Mouse (Mus musculus) kidney, postnatal 10 days (tissue): ENCODE measurements around the gene Map2k4.

ENCODE experiments used
- DNase-seq: peaks from one replicate; pipeline ENCODE4 v3.0.0; 2021; ENCODE audit warnings: mixed read lengths

Map2k4 gene

DNA sequence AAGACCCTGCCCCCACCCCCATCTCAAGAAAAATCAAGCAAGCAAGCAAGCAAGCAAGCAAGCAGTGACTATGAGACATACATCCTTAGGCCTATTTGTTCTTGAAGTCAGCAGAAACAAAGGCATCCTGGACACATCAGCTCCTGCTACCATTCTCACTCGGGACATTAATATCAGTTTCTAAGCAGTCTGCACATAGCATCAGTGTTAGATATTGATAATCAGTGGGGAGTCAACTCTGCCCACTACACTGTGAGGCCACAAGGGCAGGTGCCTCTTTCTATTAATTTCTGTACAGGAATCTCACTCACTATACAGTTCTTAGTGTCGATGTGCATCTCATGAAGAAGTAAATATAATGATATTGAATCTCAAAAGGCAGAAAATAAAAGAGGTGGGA lies 14.6 kb downstream of the Map2k4 start:
- no peak for DNase-seq

DNA sequence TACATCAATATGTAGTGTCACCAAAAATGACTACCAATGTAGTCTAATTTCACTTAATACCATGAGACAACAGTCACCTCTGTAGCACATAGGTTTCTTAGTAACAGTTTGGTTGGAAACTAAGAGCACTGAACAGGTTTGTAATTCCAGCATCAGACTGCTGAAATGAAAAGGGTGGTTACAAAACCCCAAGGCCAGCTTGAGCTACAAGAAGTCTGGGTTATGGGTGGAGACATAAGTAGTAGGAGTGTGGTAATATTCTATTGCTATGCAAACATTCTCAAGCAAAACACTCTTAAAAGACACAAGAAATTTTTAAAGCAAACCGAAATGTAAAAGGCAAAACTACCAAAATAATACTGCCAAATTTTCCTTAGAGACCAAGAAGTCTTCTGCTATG lies 16.6 kb downstream of the Map2k4 start:
- no peak for DNase-seq

GRCm38 (mm10) chr11:65769990-65770389 lies 18.1 kb downstream of the Map2k4 start:
- no peak for DNase-seq

- DNase-seq: no peak
Observed at GRCm38 (mm10) chr11:65768445-65768844, 19.7 kb downstream of the Map2k4 start.

GRCm38 (mm10) chr11:65760912-65761311 lies 27.2 kb downstream of the Map2k4 start:
- DNase-seq: no peak

DNA sequence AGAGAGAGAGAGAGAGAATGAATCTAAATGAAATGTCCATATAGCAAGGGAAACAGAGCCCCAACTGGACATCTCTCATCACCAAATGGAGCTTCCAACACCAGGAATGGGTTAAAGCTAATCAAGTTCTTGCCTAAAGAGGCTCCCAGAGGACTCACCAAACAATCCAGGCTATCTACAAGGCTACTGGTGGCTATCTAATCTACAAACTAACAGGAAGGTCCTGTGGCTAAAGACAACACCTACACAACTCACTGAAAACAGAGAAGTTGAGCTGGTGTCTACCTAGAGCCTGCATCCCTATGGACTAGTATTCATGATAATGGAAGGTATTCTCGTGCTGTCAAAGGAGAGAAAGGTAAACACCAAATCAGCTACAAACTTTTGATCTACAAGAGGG lies 28.7 kb downstream of the Map2k4 start:
- no peak for DNase-seq

GRCm38 (mm10) chr11:65754161-65754560 lies 33.9 kb downstream of the Map2k4 start:
- no peak for DNase-seq

GRCm38 (mm10) chr11:65753593-65753992 lies 34.5 kb downstream of the Map2k4 start:
- no peak for DNase-seq

DNA sequence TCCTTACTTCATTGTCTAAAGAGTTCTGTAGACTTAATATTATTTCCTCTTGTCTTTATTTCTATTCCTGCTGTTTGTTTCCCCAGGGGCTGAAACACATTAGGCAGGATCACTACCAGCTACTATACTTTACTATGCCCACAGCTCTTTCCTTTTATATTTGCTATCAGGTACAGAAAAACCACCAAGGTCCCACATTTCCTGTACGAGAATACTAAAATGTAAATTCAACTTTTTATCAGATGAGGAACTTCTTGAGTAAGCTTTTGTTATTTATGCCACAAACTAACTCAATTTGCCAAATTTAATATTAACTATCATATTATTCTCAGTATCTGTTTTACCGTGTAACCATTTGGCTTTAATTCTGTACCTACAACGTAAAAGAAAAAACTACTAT lies 37.6 kb downstream of the Map2k4 start:
- no peak for DNase-seq

DNA sequence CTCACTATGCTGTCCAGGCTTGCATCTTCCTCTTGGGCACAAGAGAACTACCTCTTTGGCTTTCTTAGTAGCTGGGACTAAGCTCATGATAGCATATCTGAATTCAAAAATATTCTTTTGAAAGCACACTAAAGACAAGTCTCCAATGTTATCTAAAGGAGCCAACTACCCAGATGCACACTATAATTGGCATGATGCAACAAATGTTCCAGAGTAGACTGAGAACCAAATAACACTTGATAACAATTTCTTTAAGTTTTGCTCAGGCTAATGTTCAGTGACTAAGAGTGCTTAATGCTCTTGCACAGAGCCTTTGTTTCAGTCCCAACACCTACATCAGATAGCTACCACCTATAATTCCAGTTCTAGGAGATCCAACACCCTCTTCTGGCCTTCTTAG lies 40.7 kb downstream of the Map2k4 start:
- no peak for DNase-seq

DNA sequence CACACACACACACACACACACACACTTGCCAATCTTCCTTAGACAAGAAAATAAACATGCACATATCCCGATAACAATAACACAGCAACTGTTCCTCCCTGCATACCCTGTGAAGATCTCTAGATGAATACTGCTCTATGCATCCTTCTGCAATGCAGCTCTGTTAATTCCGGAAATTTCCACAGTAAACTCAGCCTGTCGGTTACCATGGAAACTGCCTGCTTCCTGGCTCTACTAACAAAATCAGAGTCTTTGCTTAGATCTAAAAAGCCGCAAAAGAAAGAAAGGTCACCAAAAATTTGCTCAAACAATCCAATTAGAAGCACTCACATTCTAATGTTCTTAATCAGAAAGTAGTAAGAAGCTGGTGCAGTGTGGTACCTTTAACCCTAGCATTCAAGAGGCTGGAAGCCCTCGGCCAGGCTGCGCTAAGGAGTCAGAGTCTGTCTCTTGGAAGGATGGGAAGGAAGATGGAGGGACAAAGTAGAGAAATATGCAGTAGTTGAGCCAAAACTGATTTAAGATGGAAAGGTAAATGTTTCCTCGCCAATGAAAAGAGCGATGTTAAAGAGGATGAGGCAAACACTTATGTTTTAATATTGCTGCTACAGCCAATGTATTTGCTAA lies 42.3 kb downstream of the Map2k4 start:
- DNase-seq: peak; percentile 14

GRCm38 (mm10) chr11:65743866-65744265 lies 44.2 kb downstream of the Map2k4 start:
- DNase-seq: no peak

DNA sequence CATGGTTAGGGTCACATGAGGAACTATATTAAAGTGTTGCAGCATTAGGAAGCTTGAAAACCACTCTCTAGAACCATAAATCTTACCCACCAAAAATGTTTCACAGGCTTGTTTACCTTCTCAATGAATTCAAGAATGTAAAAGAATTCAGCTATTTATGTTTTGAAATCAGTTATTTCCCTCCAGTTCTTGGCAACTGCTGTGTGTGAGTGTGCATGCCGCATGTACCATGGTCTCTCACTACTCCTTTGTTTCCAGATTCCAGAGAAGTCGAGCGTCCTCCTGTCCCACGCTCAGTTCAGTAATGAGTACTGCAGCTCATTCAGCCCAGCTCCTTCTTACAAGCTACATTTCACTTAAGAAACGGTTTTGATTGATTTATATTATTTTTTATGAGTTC lies 47.3 kb downstream of the Map2k4 start:
- no peak for DNase-seq

- DNase-seq: no peak
Observed at GRCm38 (mm10) chr11:65740390-65740789, 47.7 kb downstream of the Map2k4 start.

- no peak for DNase-seq
Observed at GRCm38 (mm10) chr11:65739880-65740279, 48.2 kb downstream of the Map2k4 start.

- peak; percentile 66 for DNase-seq
Observed at GRCm38 (mm10) chr11:65734656-65735055, 53.4 kb downstream of the Map2k4 start.

GRCm38 (mm10) chr11:65729623-65730217 lies 58.4 kb downstream of the Map2k4 start:
- no peak for DNase-seq

- DNase-seq: no peak
Observed at GRCm38 (mm10) chr11:65728906-65729305, 59.2 kb downstream of the Map2k4 start.

GRCm38 (mm10) chr11:65723715-65724114 lies 64.4 kb downstream of the Map2k4 start:
- no peak for DNase-seq

DNA sequence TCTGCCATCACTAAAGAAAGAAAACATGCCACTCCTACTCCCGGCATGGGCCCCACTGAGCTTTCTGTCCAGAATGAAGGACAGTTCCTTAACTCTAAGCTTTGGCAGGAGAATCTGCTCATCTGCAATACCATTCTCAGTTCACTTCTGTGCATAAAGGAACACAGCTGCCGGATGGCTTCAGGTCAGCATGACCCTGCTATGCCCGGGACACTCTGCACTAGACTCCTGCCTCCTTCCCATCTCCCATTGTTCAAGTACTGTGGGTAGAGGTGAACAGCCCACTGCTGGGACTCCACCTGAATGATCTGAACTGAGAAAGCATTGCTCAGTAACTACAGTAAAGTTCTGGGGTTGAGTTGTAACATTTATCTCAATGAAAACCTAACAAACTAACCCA lies 66.5 kb downstream of the Map2k4 start:
- DNase-seq: no peak

GRCm38 (mm10) chr11:65719960-65720359 lies 68.1 kb downstream of the Map2k4 start:
- no peak for DNase-seq

GRCm38 (mm10) chr11:65713830-65714229 lies 74.3 kb downstream of the Map2k4 start:
- DNase-seq: no peak

DNA sequence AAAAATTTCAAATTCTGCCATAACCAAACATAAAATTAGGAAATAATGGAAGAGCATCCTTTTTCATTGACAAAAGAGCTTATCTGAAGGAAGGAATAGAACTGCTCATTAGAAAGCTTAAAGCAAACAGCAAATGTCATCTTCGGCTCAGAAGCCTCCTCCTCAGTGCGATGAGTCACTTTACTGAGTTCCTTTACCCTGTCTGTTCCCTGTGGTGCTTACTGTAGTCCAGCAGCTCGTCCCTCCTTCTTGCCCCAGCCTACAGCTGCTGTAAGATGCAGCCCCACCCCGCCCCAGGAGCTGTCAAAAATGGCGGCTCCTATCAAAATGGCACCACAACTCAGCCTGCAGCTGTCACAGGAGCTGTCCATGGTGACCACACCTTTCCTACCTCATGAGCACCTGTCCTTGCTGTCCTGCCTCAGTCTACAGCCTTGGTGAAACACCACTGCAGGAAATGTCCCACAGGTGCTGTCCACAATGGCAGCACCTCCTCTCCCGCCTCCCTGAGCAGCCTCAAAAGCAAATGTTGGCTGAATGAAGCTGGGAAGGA lies 75.3 kb downstream of the Map2k4 start:
- no peak for DNase-seq

GRCm38 (mm10) chr11:65706784-65707183 lies 81.3 kb downstream of the Map2k4 start:
- DNase-seq: no peak

DNA sequence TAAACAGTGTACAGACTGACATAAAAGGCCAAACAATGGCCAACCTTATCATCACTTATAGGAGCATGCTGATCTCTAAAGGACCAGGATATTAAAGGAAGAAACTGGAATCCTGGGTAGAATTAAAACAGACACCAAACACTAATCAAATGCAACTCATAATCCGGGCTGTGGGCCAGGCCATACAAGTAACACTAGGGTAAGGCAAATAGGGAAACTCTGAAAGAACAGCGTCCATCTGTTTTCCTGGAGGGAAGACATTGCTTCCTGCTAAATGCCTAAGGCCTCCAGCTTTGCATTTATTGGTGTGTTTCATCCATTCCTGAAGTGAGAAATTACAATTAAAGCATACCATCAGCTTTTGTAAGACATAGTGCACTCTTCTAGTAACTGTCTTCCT lies 81.9 kb downstream of the Map2k4 start:
- no peak for DNase-seq
